In genomic region chr6:120965814-120966213, GRCm38 (mm10) we compare ENCODE assay signal across 23 mouse cellular contexts. TPM values are rescaled to one million over a fixed set of nuclear protein-coding genes. Genes with fewer than 3 reads are reported as not detected.
DNase-seq lines count a peak whose midpoint lies in the region; ATAC-seq and TF ChIP-seq lines count a peak whose summit lies in the region.
"Had no signal": no experiment of that assay in that cellular context is flagged by ENCODE, and none has a peak within 500 bp of the region (broad histone marks: within the 10 kb centered on the region; RNA-seq: fewer than 3 reads in every experiment).

No protein-coding gene starts in this region.

- no peak for DNase-seq in frontal cortex, postnatal 25 days (ENCODE audit: low spot score in 2 of 2)
- no peak for DNase-seq in ES-E14 (ENCODE audit: low read depth, low spot score)
- DNase-seq in limb, embryonic 11.5 days (ENCODE audit: low spot score) = peak; percentile 67
- no peak for DNase-seq in lung, postnatal 4 days
- DNase-seq in testis, postnatal 14 days (ENCODE audit: low spot score) = no peak
- DNase-seq in c-Kit-positive CD71-positive TER-119-positive erythroid progenitor cells, embryonic 14.5 days (ENCODE audit: low spot score) = no peak
- DNase-seq: adrenal gland, postnatal 36 days; cerebellum, adult 11 months; cerebellum, adult 9-11 months; gastrocnemius, postnatal 25 days; heart, adult 18-20 months; heart, postnatal 10 days; kidney, adult 2 months; right cerebral cortex, postnatal 14 days had no signal

- 25% methylated on average over 13 of the region's 13 CpGs for WGBS in embryonic facial prominence, embryonic 12.5 days
- 19% methylated on average over 13 of the region's 13 CpGs for WGBS in limb, embryonic 11.5 days

- H3K9me3 ChIP-seq in ES-E14 (ENCODE audit: control insufficient read depth, insufficient read depth, low read depth, low read length) = no peaks in the 10 kb centered on the region
- no peaks in the 10 kb centered on the region for H3K9me3 ChIP-seq in embryonic facial prominence, embryonic 12.5 days
- no peaks in the 10 kb centered on the region for H3K9me3 ChIP-seq in limb, embryonic 11.5 days (ENCODE audit: control insufficient read depth, low read length)
- H3K9me3 ChIP-seq: heart, embryonic 12.5 days had no signal

- H3K9ac ChIP-seq in ES-E14 (ENCODE audit: insufficient read depth, low read depth, low read length, poor library complexity, severe bottlenecking) = no peak overlapping the region
- no peak overlapping the region for H3K9ac ChIP-seq in embryonic facial prominence, embryonic 12.5 days
- H3K9ac ChIP-seq in limb, embryonic 11.5 days (ENCODE audit: low read length) = no peak overlapping the region
- H3K9ac ChIP-seq: heart, embryonic 12.5 days; hindbrain, embryonic 14.5 days had no signal

- H3K27me3 ChIP-seq in embryonic facial prominence, embryonic 12.5 days = no peaks in the 10 kb centered on the region
- H3K27me3 ChIP-seq in limb, embryonic 11.5 days (ENCODE audit: control insufficient read depth, insufficient read depth, low read length) = no peaks in the 10 kb centered on the region
- H3K27me3 ChIP-seq: heart, embryonic 12.5 days had no signal

- no peaks in the 10 kb centered on the region for H3K36me3 ChIP-seq in ES-E14 (ENCODE audit: control insufficient read depth, insufficient read depth, low read length, poor library complexity, severe bottlenecking)
- H3K36me3 ChIP-seq in embryonic facial prominence, embryonic 12.5 days = peaks cover 20% of the 10 kb centered on the region; the same call in 1 of the 2 replicates
- H3K36me3 ChIP-seq in limb, embryonic 11.5 days (ENCODE audit: control insufficient read depth, insufficient read depth, low read length) = no peaks in the 10 kb centered on the region; the same call in 1 of the 2 replicates

- no peak overlapping the region for H3K4me2 ChIP-seq in embryonic facial prominence, embryonic 12.5 days (replicated peaks)
- H3K4me2 ChIP-seq in limb, embryonic 11.5 days (ENCODE audit: low read depth, severe bottlenecking) = no peak overlapping the region
- H3K4me2 ChIP-seq: heart, embryonic 12.5 days; hindbrain, embryonic 14.5 days; midbrain, embryonic 11.5 days had no signal

- 0 out of 2 replicates have a peak overlapping the region, but pooled peaks have one; percentile 16 for H3K27ac ChIP-seq in ES-E14 (ENCODE audit: insufficient read depth, low read depth, low read length, poor library complexity, severe bottlenecking)
- H3K27ac ChIP-seq in embryonic facial prominence, embryonic 12.5 days = peak overlapping the region; percentile 50; the same call in 1 of the 2 replicates
- no peak overlapping the region for H3K27ac ChIP-seq in limb, embryonic 11.5 days (replicated peaks; ENCODE audit: low read depth, low read length)
- H3K27ac ChIP-seq: hindbrain, embryonic 14.5 days; kidney, postnatal 0 days; macrophage; stomach, postnatal 0 days had no signal

- H3K4me1 ChIP-seq in ES-E14 (ENCODE audit: control insufficient read depth in 2 of 2, insufficient read depth in 2 of 2, low read length in 2 of 2, poor library complexity in 1 of 2) = no peaks in the 10 kb centered on the region
- peaks cover 9% of the 10 kb centered on the region for H3K4me1 ChIP-seq in embryonic facial prominence, embryonic 12.5 days
- H3K4me1 ChIP-seq in limb, embryonic 11.5 days (ENCODE audit: control insufficient read depth, insufficient read depth, low read length) = peaks cover 5% of the 10 kb centered on the region
- H3K4me1 ChIP-seq: heart, embryonic 12.5 days had no signal

- ATAC-seq in frontal cortex, adult (ENCODE audit: low TSS enrichment) = peak; percentile 21; the same call in 1 of the 2 replicates
- ATAC-seq in embryonic facial prominence, embryonic 12.5 days (ENCODE audit: insufficient number of reproducible peaks, insufficient read depth, low FRiP score, low TSS enrichment) = peak; percentile 58
- ATAC-seq in limb, embryonic 11.5 days (ENCODE audit: insufficient number of reproducible peaks, low FRiP score, low TSS enrichment, low read depth) = peak; percentile 86; the same call in 1 of the 2 replicates
- ATAC-seq: forebrain, embryonic 14.5 days had no signal

- no peak overlapping the region for H3K4me3 ChIP-seq in ES-E14 (ENCODE audit: insufficient read depth in 1 of 2, low read depth in 1 of 2, low read length in 2 of 2, poor library complexity in 1 of 2, severe bottlenecking in 1 of 2)
- no peak overlapping the region for H3K4me3 ChIP-seq in embryonic facial prominence, embryonic 12.5 days
- no peak overlapping the region for H3K4me3 ChIP-seq in limb, embryonic 11.5 days (ENCODE audit: low read depth, low read length)
- H3K4me3 ChIP-seq: heart, embryonic 12.5 days had no signal

- in situ Hi-C loops in ES-E14 (cut with MboI; ENCODE audit: low sequenced_read_pairs in 2 of 2, unreplicated experiment in 2 of 2) = no loop called here

TF ChIP-seq in ES-E14, 5 proteins besides CTCF, POLR2A, EP300 and RAD21:
- TF ChIP-seq MAFK (IDR thresholded peaks at IDR 0.05; ENCODE audit: insufficient read depth, low read depth, low read length) (no peak), CHD2 (IDR thresholded peaks at IDR 0.05; ENCODE audit: low read depth, low read length) (no peak), ZC3H11A (IDR thresholded peaks at IDR 0.05; ENCODE audit: borderline replicate concordance, low read depth, low read length) (no peak), HCFC1 (IDR thresholded peaks at IDR 0.05; ENCODE audit: borderline replicate concordance, insufficient read depth, low read length) (no peak), ZNF384 (IDR thresholded peaks at IDR 0.05; ENCODE audit: low read depth, low read length) (no peak)

RNA-seq across cellular contexts. Expression of gene Bid, which starts 49.2 kb away (rescaled TPM):
- total RNA-seq in ES-E14 (2012; rRNA removed) = 20.0 and 27.0 TPM in 2 replicates
- polyA plus RNA-seq in embryonic facial prominence, embryonic 12.5 days (2016; fragmentation: Nextera tagmentation; extraction: Ambion mirVana) = 17.7 and 19.1 TPM in 2 replicates
- 15.6 and 17.0 TPM in 2 replicates for polyA plus RNA-seq in limb, embryonic 11.5 days (2014; fragmentation: Nextera tagmentation; extraction: Ambion mirVana)

Comparison
In these comparisons a context has a peak if more than half of its experiments do, and no peak if none do; other contexts are left out.
1. ATAC-seq: peak in every context shown above with its lines; median percentile 86 in limb, embryonic 11.5 days; 58 in embryonic facial prominence, embryonic 12.5 days; 21 in frontal cortex, adult.